Mouse (Mus musculus) lung, postnatal 36 days (tissue): ENCODE data around the gene Fyttd1.
"Not testable (repeated sequence)": the region's sequence is repeated elsewhere in the genome, so short reads cannot be mapped to it uniquely, and the experiment has no call there.

Experiments used
- DNase-seq: peaks from one replicate; pipeline ENCODE4 v3.0.0; 2022; ENCODE audit warnings: mixed read lengths

Gene Fyttd1

GRCm38 (mm10) chr16:32877343-32878156 lies at the start of gene Fyttd1, which contains the start of gene Rubcn:
Gene Fyttd1, plus strand, starts transcription at chr16:32877500.
Gene Rubcn, minus strand, starts transcription at chr16:32877766.
- DNase-seq: peak; percentile 96

- no peak for DNase-seq
These were observed 48.2 kb upstream of the Fyttd1 start for GRCm38 (mm10) chr16:32829104-32829503.

GRCm38 (mm10) chr16:32831501-32831900 lies 45.8 kb upstream of the Fyttd1 start:
- DNase-seq: no peak

GRCm38 (mm10) chr16:32847103-32847502 lies 30.2 kb upstream of the Fyttd1 start:
- DNase-seq: no peak

GRCm38 (mm10) chr16:32849042-32849830 lies 28.1 kb upstream of the Fyttd1 start:
- DNase-seq: peak; percentile 59

- DNase-seq: no peak
These were observed 23.7 kb upstream of the Fyttd1 start for GRCm38 (mm10) chr16:32853492-32854049.

- no peak for DNase-seq
These were observed 23.2 kb upstream of the Fyttd1 start for GRCm38 (mm10) chr16:32854050-32854571.

GRCm38 (mm10) chr16:32856751-32857150 lies 20.5 kb upstream of the Fyttd1 start:
- DNase-seq: no peak

GRCm38 (mm10) chr16:32858356-32858755 lies 18.9 kb upstream of the Fyttd1 start:
- DNase-seq: no peak

- peak; percentile 73 for DNase-seq
These were observed 18.3 kb upstream of the Fyttd1 start for GRCm38 (mm10) chr16:32858771-32859636.

GRCm38 (mm10) chr16:32861813-32862385 lies 15.4 kb upstream of the Fyttd1 start:
- no peak for DNase-seq

GRCm38 (mm10) chr16:32865401-32865800 lies 11.9 kb upstream of the Fyttd1 start:
- DNase-seq: no peak

GRCm38 (mm10) chr16:32866713-32867112 lies 10.6 kb upstream of the Fyttd1 start:
- no peak for DNase-seq

GRCm38 (mm10) chr16:32867919-32868552 lies 9.3 kb upstream of the Fyttd1 start:
- DNase-seq: peak; percentile 96

- DNase-seq: no peak
These were observed 7.1 kb upstream of the Fyttd1 start for GRCm38 (mm10) chr16:32870231-32870630.

- no peak for DNase-seq
These were observed 3.9 kb upstream of the Fyttd1 start for GRCm38 (mm10) chr16:32873366-32873765.

GRCm38 (mm10) chr16:32875281-32875680 lies 2.0 kb upstream of the Fyttd1 start:
- not testable (repeated sequence) for DNase-seq

- DNase-seq: no peak
These were observed 1.5 kb upstream of the Fyttd1 start for GRCm38 (mm10) chr16:32875847-32876246.

GRCm38 (mm10) chr16:32876831-32877230 lies 469 bp upstream of the Fyttd1 start:
- DNase-seq: no peak

GRCm38 (mm10) chr16:32878157-32878598 lies 878 bp downstream of the Fyttd1 start:
- no peak for DNase-seq
